Mouse (Mus musculus) heart, embryonic 13.5 days (tissue): ENCODE results near the gene Ank3. TPM values are rescaled to one million over a fixed set of nuclear protein-coding genes. Genes with fewer than 3 reads are reported as not detected.

Experiments used
- ATAC-seq: fragments of 200-750 bp; cut with Nextera tagmentation; 2 replicates; pipeline ENCODE4 v1.8.0; 2017; ENCODE audit warnings: moderate TSS enrichment; ENCODE audit not compliant: insufficient number of reproducible peaks, low FRiP score, low TSS enrichment; ENCODE audit errors: extremely low read depth
- H3K27ac ChIP-seq: fragments of 300-500 bp; sonication (generic); replicated peaks from 2 replicates; pipeline ENCODE4 v1.5.1; 2015; ENCODE audit warnings: moderate library complexity, mild to moderate bottlenecking, inconsistent platforms
- H3K27me3 ChIP-seq: fragments of 300-500 bp; sonication (generic); replicated peaks from 2 replicates; pipeline ENCODE4 v1.6.1; 2015; ENCODE audit warnings: mild to moderate bottlenecking, inconsistent platforms
- H3K36me3 ChIP-seq: fragments of 300-500 bp; sonication (generic); 2 replicates; pipeline ENCODE4 v1.6.1; 2015; ENCODE audit warnings: mild to moderate bottlenecking, inconsistent platforms
- H3K4me1 ChIP-seq: fragments of 300-500 bp; sonication (generic); 2 replicates; pipeline ENCODE4 v1.6.1; 2015; ENCODE audit warnings: inconsistent platforms
- H3K4me2 ChIP-seq: fragments of 300-500 bp; sonication (generic); 2 replicates; pipeline ENCODE4 v1.6.1; 2015; ENCODE audit warnings: inconsistent platforms, mild to moderate bottlenecking, moderate library complexity
- H3K4me3 ChIP-seq: fragments of 300-500 bp; sonication (generic); 2 replicates; pipeline ENCODE4 v1.5.1; 2015; ENCODE audit warnings: moderate library complexity, mild to moderate bottlenecking, inconsistent platforms
- H3K9ac ChIP-seq: fragments of 300-500 bp; sonication (generic); 2 replicates; pipeline ENCODE4 v1.6.1; 2015; ENCODE audit warnings: inconsistent platforms, mild to moderate bottlenecking, moderate library complexity
- H3K9me3 ChIP-seq: fragments of 300-500 bp; sonication (generic); 2 replicates; pipeline ENCODE4 v1.6.1; 2016; ENCODE audit warnings: inconsistent platforms
- WGBS: fragments of 180-500 bp; shearing (Covaris S2); methylation state at CpG from one replicate; pipeline ENCODE4 v1.1.7; 2015; ENCODE audit warnings: mixed read lengths; 5-methylcytosine and 5-hydroxymethylcytosine counted together
- polyA plus RNA-seq: library from polyadenylated mRNA; unstranded; fragments of >200 nt; fragmentation: Nextera tagmentation; extraction: Ambion mirVana; gene quantifications from 2 replicates; pipeline ENCODE4 v1.2.1, GENCODE M21; 2015

Ank3 gene
- polyA plus RNA-seq, 1 experiment from 2014 or later, result 30.8 TPM

DNA sequence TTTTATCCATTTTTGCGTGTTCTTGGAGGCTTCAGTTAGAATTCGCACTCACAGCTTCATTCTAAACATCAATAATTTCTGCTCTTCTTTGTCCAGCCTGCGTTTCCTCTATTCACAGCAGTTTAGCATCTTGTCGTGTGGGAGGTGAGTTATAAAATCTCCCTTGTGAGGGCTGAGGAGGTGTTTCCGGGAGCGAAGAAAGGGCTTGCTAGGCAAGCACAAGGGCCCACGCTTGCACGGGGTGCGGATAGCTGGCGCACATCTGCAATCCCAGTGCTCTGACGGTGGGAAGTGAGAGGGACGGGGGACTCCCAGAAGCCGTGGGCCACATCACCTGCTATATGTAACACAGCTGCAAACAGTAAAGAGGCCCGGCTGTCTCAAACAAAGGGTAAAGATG, 26.5 kb upstream of the Ank3 start:
- Histone ChIP-seq H3K9me3 (no peaks in the 10 kb centered on the region), H3K4me3 (no peak overlapping the region), H3K27ac (no peak overlapping the region), H3K27me3 (no peaks in the 10 kb centered on the region), H3K4me1 (no peaks in the 10 kb centered on the region), H3K36me3 (no peaks in the 10 kb centered on the region), H3K4me2 (no peak overlapping the region), H3K9ac (no peak overlapping the region)
- no peak for ATAC-seq
- WGBS, result 81% methylated on average over 14 of the region's 14 CpGs

DNA sequence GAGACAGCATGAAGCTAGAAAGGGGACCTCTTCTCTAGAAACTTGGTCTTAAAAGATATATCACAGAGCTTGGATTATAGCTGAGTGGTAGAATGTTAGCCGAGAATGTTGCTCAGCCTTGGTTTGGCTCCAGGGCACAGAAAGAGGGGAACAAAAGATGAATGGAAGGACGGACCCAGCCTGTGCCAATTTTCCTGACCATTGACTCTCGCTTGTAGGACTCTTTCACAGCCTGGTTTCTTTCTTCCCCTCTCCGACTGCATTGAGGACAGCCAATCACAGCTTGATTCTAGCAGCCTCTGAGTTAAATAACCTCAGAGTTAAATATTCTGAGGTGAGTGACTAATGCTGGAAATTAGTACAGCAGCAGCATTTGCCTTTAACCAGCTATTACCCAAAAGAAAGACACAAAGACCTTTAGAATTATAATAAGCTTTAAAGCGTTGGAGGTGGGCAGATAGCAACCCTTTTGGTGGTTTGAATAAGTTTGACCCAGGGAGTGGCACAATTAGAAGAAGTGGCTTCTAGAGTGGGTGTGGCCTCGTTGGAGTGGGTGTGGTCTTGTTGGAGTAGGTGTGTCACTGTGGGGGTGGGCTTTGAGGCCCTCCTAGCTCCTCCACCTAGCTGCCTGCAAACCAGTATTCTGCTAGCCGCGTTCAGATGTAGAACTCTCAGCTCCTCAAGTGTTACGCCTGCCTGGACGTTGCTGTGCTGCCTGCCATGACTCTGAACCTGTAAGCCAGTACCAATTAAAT, 24.6 kb upstream of the Ank3 start:
- Histone ChIP-seq H3K9ac (no peak overlapping the region), H3K27ac (no peak overlapping the region), H3K36me3 (no peaks in the 10 kb centered on the region), H3K9me3 (no peaks in the 10 kb centered on the region), H3K4me1 (no peaks in the 10 kb centered on the region), H3K4me2 (no peak overlapping the region), H3K4me3 (no peak overlapping the region), H3K27me3 (no peaks in the 10 kb centered on the region)
- WGBS, result 65% methylated on average over 10 of the region's 10 CpGs
- no peak for ATAC-seq

DNA sequence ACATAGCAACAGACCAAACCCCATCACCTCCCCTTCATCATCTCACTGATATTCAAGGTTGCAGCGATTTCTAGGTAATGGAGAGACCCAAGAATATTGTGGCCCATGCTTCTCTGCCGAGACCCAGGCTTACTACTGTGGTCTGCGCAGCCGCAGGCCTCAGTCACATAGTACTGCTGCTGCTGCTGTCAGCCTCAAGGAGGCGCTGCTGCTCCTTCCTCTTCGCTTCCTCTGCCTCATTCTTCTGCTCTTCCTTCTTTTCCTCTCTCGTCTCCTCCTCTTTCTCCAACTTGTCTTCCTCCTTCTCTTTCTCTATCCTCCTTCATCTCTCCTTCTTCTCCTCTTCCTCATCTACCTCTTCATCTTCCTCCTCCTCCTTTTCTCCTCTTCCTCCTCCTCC, 23.4 kb upstream of the Ank3 start:
- no peak overlapping the region for H3K9ac ChIP-seq

GRCm38 (mm10) chr10:69383186-69383585, 15.4 kb upstream of the Ank3 start:
- H3K4me3 ChIP-seq, result no peak overlapping the region
- 85% methylated on average over 1 of the region's 1 CpGs for whole genome bisulfite sequencing
- no peak overlapping the region for H3K27ac ChIP-seq
- H3K4me2 ChIP-seq, result no peak overlapping the region
- no peak overlapping the region for H3K9ac ChIP-seq
- H3K36me3 ChIP-seq, result no peaks in the 10 kb centered on the region
- H3K27me3 ChIP-seq, result no peaks in the 10 kb centered on the region
- H3K9me3 ChIP-seq, result no peaks in the 10 kb centered on the region
- H3K4me1 ChIP-seq, result no peaks in the 10 kb centered on the region
- ATAC-seq, result no peak

More for the DNA sequence above, 23.4 kb upstream of the Ank3 start:
- WGBS, result 44% methylated on average over 7 of the region's 7 CpGs
- no peaks in the 10 kb centered on the region for H3K27me3 ChIP-seq
- H3K36me3 ChIP-seq, result no peaks in the 10 kb centered on the region
- no peaks in the 10 kb centered on the region for H3K9me3 ChIP-seq
- ATAC-seq, result no peak
- no peak overlapping the region for H3K27ac ChIP-seq
- H3K4me2 ChIP-seq, result no peak overlapping the region
- no peaks in the 10 kb centered on the region for H3K4me1 ChIP-seq
- no peak overlapping the region for H3K4me3 ChIP-seq

DNA sequence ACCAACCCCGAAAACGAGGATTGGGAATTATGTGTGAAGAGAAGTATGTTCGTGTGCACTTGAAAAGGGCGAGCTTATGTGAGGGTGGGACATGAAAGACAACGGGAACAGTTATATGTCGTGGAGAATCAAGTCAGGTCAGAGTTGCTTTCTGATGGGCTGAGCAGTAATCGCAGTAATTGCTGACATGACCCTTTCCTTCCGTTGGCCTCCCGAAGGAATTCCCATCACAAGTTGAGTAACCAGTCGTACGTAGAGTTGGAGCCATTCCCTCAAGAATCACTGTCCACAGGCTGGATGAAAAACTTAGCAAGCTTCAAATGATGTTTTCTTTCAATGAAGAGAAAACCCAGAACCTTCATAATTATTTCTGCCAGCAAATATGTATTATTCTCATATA, 13.9 kb upstream of the Ank3 start:
- ATAC-seq, result no peak

GRCm38 (mm10) chr10:69385136-69385535, 13.4 kb upstream of the Ank3 start:
- H3K4me2 ChIP-seq, result no peak overlapping the region
- H3K4me1 ChIP-seq, result no peaks in the 10 kb centered on the region
- H3K27ac ChIP-seq, result no peak overlapping the region
- H3K36me3 ChIP-seq, result no peaks in the 10 kb centered on the region
- no peak overlapping the region for H3K9ac ChIP-seq
- ATAC-seq, result no peak
- no peaks in the 10 kb centered on the region for H3K27me3 ChIP-seq
- no peak overlapping the region for H3K4me3 ChIP-seq
- WGBS, result 91% methylated on average over 8 of the region's 8 CpGs
- H3K9me3 ChIP-seq, result no peaks in the 10 kb centered on the region

More for the DNA sequence above, 13.9 kb upstream of the Ank3 start:
- no peak overlapping the region for H3K4me2 ChIP-seq
- H3K27me3 ChIP-seq, result no peaks in the 10 kb centered on the region
- no peak overlapping the region for H3K4me3 ChIP-seq
- no peaks in the 10 kb centered on the region for H3K9me3 ChIP-seq
- H3K4me1 ChIP-seq, result no peaks in the 10 kb centered on the region
- no peak overlapping the region for H3K27ac ChIP-seq
- WGBS, result 74% methylated on average over 11 of the region's 11 CpGs
- H3K9ac ChIP-seq, result no peak overlapping the region
- no peaks in the 10 kb centered on the region for H3K36me3 ChIP-seq

DNA sequence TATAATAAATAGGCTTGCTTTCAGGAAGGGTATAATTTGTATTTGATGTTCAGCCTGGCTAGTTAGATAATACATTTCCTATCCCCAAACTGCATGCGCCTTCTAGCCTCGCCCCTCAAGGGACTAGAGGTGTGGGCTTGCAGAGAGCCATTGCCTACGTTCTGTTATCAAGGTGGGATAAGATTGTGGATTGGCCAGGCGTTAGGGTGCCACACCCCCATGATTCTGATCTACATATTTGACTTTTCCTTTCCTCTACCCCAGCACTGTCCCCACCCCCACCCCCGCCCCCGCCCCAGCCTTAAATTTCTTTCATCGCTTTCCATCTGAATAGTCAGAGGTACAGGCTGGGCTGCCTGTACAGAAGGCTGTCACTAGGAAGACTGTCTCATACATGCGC, 11.8 kb upstream of the Ank3 start:
- Histone ChIP-seq H3K36me3 (no peaks in the 10 kb centered on the region), H3K4me1 (no peaks in the 10 kb centered on the region), H3K4me2 (no peak overlapping the region), H3K9me3 (no peaks in the 10 kb centered on the region), H3K27me3 (no peaks in the 10 kb centered on the region), H3K9ac (no peak overlapping the region), H3K27ac (no peak overlapping the region), H3K4me3 (no peak overlapping the region)
- 54% methylated on average over 8 of the region's 8 CpGs for WGBS
- no peak for ATAC-seq

- ATAC-seq, result no peak
- Histone ChIP-seq H3K9ac (no peak overlapping the region), H3K27me3 (peaks cover under 1% of the 10 kb centered on the region; the same call in 1 of the 2 replicates), H3K4me3 (no peak overlapping the region), H3K4me2 (no peak overlapping the region), H3K27ac (no peak overlapping the region), H3K4me1 (0 out of 2 replicates have a peak, but pooled peaks cover 6% of the 10 kb centered on the region), H3K36me3 (no peaks in the 10 kb centered on the region), H3K9me3 (no peaks in the 10 kb centered on the region)
- 58% methylated on average over 4 of the region's 4 CpGs for WGBS
Measured at GRCm38 (mm10) chr10:69389511-69389910, 9.1 kb upstream of the Ank3 start.

DNA sequence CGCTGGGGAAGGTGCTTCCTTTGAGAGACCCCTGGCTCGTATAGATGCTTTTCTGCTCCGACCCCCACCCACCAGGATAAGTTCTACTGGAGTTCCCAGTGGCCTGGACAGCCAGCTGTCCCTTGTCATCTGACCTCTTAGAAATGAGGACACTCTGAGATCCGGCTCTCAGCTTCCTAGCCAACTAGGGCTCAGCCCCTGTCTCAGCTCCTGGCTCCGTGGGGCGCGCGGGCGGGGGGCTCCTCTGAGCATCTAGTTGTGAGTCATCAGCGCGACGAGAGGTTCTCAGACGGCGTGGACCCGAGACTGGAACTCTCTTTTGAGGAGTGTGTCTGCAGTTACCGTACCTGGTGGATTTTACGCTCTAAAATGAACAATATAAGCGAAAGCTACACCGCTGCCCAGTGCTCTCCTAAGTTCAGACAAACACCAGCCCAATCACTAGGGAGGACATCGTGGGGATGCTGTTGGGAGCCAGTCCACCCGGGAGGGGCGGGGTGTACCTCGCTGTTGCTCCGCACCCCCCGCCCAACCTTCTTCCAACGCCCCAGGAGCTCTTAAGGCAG, 293 bp upstream of the Ank3 start:
- no peak for ATAC-seq

DNA sequence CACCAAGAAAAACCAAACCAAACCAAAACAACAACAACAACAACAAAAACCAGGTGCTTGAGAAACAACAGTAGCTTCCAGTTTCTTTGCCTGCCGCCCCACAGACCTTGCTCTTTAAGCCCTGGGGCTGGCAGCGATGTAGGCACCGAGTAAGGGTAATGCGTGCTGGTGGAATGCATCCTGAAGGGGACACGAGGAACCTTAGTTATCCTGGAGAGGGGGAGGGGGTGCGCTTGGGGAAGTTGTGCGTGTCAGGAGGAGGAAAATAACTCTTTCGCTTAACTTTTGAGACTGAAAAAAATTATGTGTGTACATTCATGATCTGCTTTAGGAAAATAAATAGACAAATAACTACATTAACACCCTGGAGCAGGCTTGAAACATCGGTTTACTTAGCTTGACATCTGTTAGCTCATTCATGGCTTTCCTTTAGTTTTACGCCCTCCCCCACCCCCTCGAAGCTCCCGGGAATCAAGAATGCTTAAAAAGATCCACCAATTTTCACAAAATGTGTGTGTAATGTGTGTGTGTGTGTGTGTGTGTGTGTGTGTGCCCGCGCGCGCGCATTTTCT, 1.3 kb downstream of the Ank3 start:
- no peak for ATAC-seq
- peaks cover 59% of the 10 kb centered on the region for H3K27me3 ChIP-seq

More for the DNA sequence above, 293 bp upstream of the Ank3 start:
- no peaks in the 10 kb centered on the region for H3K36me3 ChIP-seq
- H3K9me3 ChIP-seq, result no peaks in the 10 kb centered on the region
- peak overlapping the region; percentile 78 for H3K4me3 ChIP-seq
- peaks cover 62% of the 10 kb centered on the region for H3K27me3 ChIP-seq
- H3K27ac ChIP-seq, result no peak overlapping the region
- under 1% methylated on average over 26 of the region's 26 CpGs for WGBS
- peak overlapping the region; percentile 80 for H3K9ac ChIP-seq
- H3K4me1 ChIP-seq, result peaks cover 30% of the 10 kb centered on the region
- H3K4me2 ChIP-seq, result peak overlapping the region; percentile 100

GRCm38 (mm10) chr10:69405431-69405830, 6.9 kb downstream of the Ank3 start:
- H3K9me3 ChIP-seq, result no peaks in the 10 kb centered on the region
- no peak for ATAC-seq
- H3K9ac ChIP-seq, result no peak overlapping the region
- WGBS, result 47% methylated on average over 4 of the region's 4 CpGs
- no peak overlapping the region for H3K4me3 ChIP-seq
- H3K4me2 ChIP-seq, result no peak overlapping the region
- H3K36me3 ChIP-seq, result no peaks in the 10 kb centered on the region
- H3K27me3 ChIP-seq, result peaks cover 22% of the 10 kb centered on the region
- H3K27ac ChIP-seq, result no peak overlapping the region
- H3K4me1 ChIP-seq, result peaks cover 3% of the 10 kb centered on the region

More for the DNA sequence above, 1.3 kb downstream of the Ank3 start:
- Histone ChIP-seq H3K4me2 (peak overlapping the region; percentile 100), H3K27ac (no peak overlapping the region), H3K4me3 (peak overlapping the region; percentile 78), H3K9me3 (no peaks in the 10 kb centered on the region), H3K36me3 (no peaks in the 10 kb centered on the region), H3K9ac (peak overlapping the region; percentile 80), H3K4me1 (peaks cover 24% of the 10 kb centered on the region)
- 5% methylated on average over 17 of the region's 17 CpGs for WGBS
